In the genomic region with DNA sequence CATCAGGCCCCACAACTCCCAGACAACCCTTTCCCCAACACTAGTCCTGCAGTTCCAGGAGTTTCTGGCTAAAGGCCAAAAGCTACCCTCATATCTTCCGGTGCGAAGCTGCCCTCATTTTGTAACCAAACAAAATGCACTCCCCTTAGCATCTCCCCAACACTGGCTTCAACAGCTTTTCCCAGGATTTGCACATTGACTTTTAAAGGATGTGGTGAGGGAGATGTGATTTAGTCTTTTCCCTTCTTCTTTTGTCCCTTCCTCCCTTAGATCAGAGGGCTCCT, we compare ENCODE assay signal across 9 mouse cellular contexts. TPM values are rescaled to one million over a fixed set of nuclear protein-coding genes. Genes with fewer than 3 reads are reported as not detected.
DNase-seq lines count a peak whose midpoint lies in the region; ATAC-seq and TF ChIP-seq lines count a peak whose summit lies in the region.
"Had no signal": no experiment of that assay in that cellular context is flagged by ENCODE, and none has a peak within 500 bp of the region (broad histone marks: within the 10 kb centered on the region; RNA-seq: fewer than 3 reads in every experiment).

No protein-coding gene starts in this region.

- no peak for TF ChIP-seq CTCF in kidney, adult 2 months (conservative IDR thresholded peaks at IDR 0.05; ENCODE audit: insufficient read depth, insufficient read length, low read depth, low read length)

- H3K9ac ChIP-seq in heart, embryonic 15.5 days: no peak overlapping the region
- no peak overlapping the region for H3K9ac ChIP-seq in embryonic facial prominence, embryonic 15.5 days
- H3K9ac ChIP-seq in intestine, embryonic 15.5 days: no peak overlapping the region
- peak overlapping the region; percentile 88 for H3K9ac ChIP-seq in neural tube, embryonic 12.5 days

- 39% methylated on average over 2 of the region's 2 CpGs for WGBS in heart, embryonic 15.5 days
- 28% methylated on average over 2 of the region's 2 CpGs for WGBS in embryonic facial prominence, embryonic 15.5 days
- WGBS in intestine, embryonic 15.5 days: 38% methylated on average over 2 of the region's 2 CpGs
- WGBS in neural tube, embryonic 12.5 days: 30% methylated on average over 2 of the region's 2 CpGs
- 75% methylated on average over 2 of the region's 2 CpGs for WGBS in kidney, adult 2 months

- peaks cover 49% of the 10 kb centered on the region for H3K4me1 ChIP-seq in heart, embryonic 15.5 days (replicated peaks)
- peaks cover 40% of the 10 kb centered on the region for H3K4me1 ChIP-seq in embryonic facial prominence, embryonic 15.5 days
- peaks cover 32% of the 10 kb centered on the region for H3K4me1 ChIP-seq in intestine, embryonic 15.5 days (replicated peaks)
- peaks cover 37% of the 10 kb centered on the region for H3K4me1 ChIP-seq in neural tube, embryonic 12.5 days
- H3K4me1 ChIP-seq in kidney, adult 2 months (ENCODE audit: control insufficient read depth, insufficient read depth, low read length): peaks cover 9% of the 10 kb centered on the region; the same call in 1 of the 2 replicates

- H3K27me3 ChIP-seq in heart, embryonic 15.5 days: 0 out of 2 replicates have a peak, but pooled peaks cover 10% of the 10 kb centered on the region
- no peaks in the 10 kb centered on the region for H3K27me3 ChIP-seq in embryonic facial prominence, embryonic 15.5 days
- no peaks in the 10 kb centered on the region for H3K27me3 ChIP-seq in intestine, embryonic 15.5 days (replicated peaks)
- no peaks in the 10 kb centered on the region; the same call in 1 of the 2 replicates for H3K27me3 ChIP-seq in neural tube, embryonic 12.5 days (replicated peaks)
- no peaks in the 10 kb centered on the region for H3K27me3 ChIP-seq in kidney, adult 2 months (replicated peaks; ENCODE audit: control insufficient read depth, insufficient read depth, low read length)

- no peaks in the 10 kb centered on the region for H3K9me3 ChIP-seq in heart, embryonic 15.5 days (replicated peaks)
- H3K9me3 ChIP-seq in embryonic facial prominence, embryonic 15.5 days (replicated peaks): no peaks in the 10 kb centered on the region
- no peaks in the 10 kb centered on the region for H3K9me3 ChIP-seq in intestine, embryonic 15.5 days
- no peaks in the 10 kb centered on the region for H3K9me3 ChIP-seq in neural tube, embryonic 12.5 days

- no peak for DNase-seq in heart, adult 11 months
- no peak for DNase-seq in ovary, postnatal 10 days (ENCODE audit: low spot score)
- no peak for DNase-seq in kidney, adult 2 months
- DNase-seq: left cerebral cortex, postnatal 4 days had no signal

- H3K4me3 ChIP-seq in heart, embryonic 15.5 days: peak overlapping the region; percentile 79; the same call in 1 of the 2 replicates
- H3K4me3 ChIP-seq in embryonic facial prominence, embryonic 15.5 days (replicated peaks): peak overlapping the region; percentile 65
- no peak overlapping the region for H3K4me3 ChIP-seq in intestine, embryonic 15.5 days (replicated peaks)
- H3K4me3 ChIP-seq in neural tube, embryonic 12.5 days: peak overlapping the region; percentile 86
- no peak overlapping the region for H3K4me3 ChIP-seq in kidney, adult 2 months (ENCODE audit: insufficient read depth, low read depth, low read length)

- no peak for ATAC-seq in heart, embryonic 15.5 days (replicated peaks; ENCODE audit: insufficient number of reproducible peaks, insufficient read depth, low FRiP score, low read depth)
- ATAC-seq in embryonic facial prominence, embryonic 15.5 days (ENCODE audit: insufficient number of reproducible peaks, low FRiP score, low TSS enrichment, low read depth): no peak
- ATAC-seq in intestine, embryonic 15.5 days: no peak
- no peak for ATAC-seq in neural tube, embryonic 12.5 days (ENCODE audit: low FRiP score, low read depth)
- no peak for ATAC-seq in erythroblast, adult 5-6 weeks (replicated peaks; ENCODE audit: low FRiP score, poor library complexity, severe bottlenecking)

- H3K27ac ChIP-seq in heart, embryonic 15.5 days: no peak overlapping the region
- H3K27ac ChIP-seq in embryonic facial prominence, embryonic 15.5 days (replicated peaks): peak overlapping the region; percentile 68
- no peak overlapping the region for H3K27ac ChIP-seq in intestine, embryonic 15.5 days
- 0 out of 2 replicates have a peak overlapping the region, but pooled peaks have one; percentile 57 for H3K27ac ChIP-seq in neural tube, embryonic 12.5 days
- H3K27ac ChIP-seq in kidney, adult 2 months (ENCODE audit: insufficient read depth, low read depth, low read length): no peak overlapping the region

- peak overlapping the region; percentile 98 for H3K4me2 ChIP-seq in heart, embryonic 15.5 days
- peak overlapping the region; percentile 74 for H3K4me2 ChIP-seq in embryonic facial prominence, embryonic 15.5 days (replicated peaks)
- H3K4me2 ChIP-seq in intestine, embryonic 15.5 days (replicated peaks): peak overlapping the region; percentile 93
- H3K4me2 ChIP-seq in neural tube, embryonic 12.5 days (replicated peaks): peak overlapping the region; percentile 77

- H3K36me3 ChIP-seq in heart, embryonic 15.5 days: no peaks in the 10 kb centered on the region
- peaks cover 28% of the 10 kb centered on the region for H3K36me3 ChIP-seq in embryonic facial prominence, embryonic 15.5 days
- no peaks in the 10 kb centered on the region for H3K36me3 ChIP-seq in intestine, embryonic 15.5 days
- peaks cover 32% of the 10 kb centered on the region for H3K36me3 ChIP-seq in neural tube, embryonic 12.5 days
- no peaks in the 10 kb centered on the region for H3K36me3 ChIP-seq in kidney, adult 2 months (ENCODE audit: control insufficient read depth, insufficient read depth, low read length)

- TF ChIP-seq POLR2A in kidney, adult 2 months (IDR thresholded peaks at IDR 0.05; ENCODE audit: low read depth, low read length): no peak

RNA-seq across cellular contexts. Expression of a gene that starts 2.0 kb away (rescaled TPM):
- polyA plus RNA-seq in heart, embryonic 15.5 days (2015; fragmentation: Nextera tagmentation; extraction: Ambion mirVana): 2.0 and 3.5 TPM in 2 replicates
- 13.1 and 15.6 TPM in 2 replicates for polyA plus RNA-seq in embryonic facial prominence, embryonic 15.5 days (2015; fragmentation: Nextera tagmentation; extraction: Ambion mirVana)
- 4.3 and 4.8 TPM in 2 replicates for polyA plus RNA-seq in intestine, embryonic 15.5 days (2015; fragmentation: Nextera tagmentation; extraction: Ambion mirVana)
- 58.3 and 65.2 TPM in 2 replicates for polyA plus RNA-seq in neural tube, embryonic 12.5 days (2016; fragmentation: Nextera tagmentation; extraction: Ambion mirVana)
- total RNA-seq in erythroblast, adult 5-6 weeks (2015; ENCODE audit: low replicate concordance): not detected in 2 replicates
- not detected in 2 replicates for total RNA-seq in erythroblast, adult 5-6 weeks (2017; ENCODE audit: low replicate concordance)
- 8.0 and 8.5 TPM in 2 replicates for polyA plus RNA-seq in kidney, adult 2 months (2012; rRNA removed)

RNA-seq across cellular contexts. Expression of a gene that starts 20.1 kb away (rescaled TPM):
- 2.5 and 4.8 TPM in 2 replicates for polyA plus RNA-seq in heart, embryonic 15.5 days (2015; fragmentation: Nextera tagmentation; extraction: Ambion mirVana)
- polyA plus RNA-seq in embryonic facial prominence, embryonic 15.5 days (2015; fragmentation: Nextera tagmentation; extraction: Ambion mirVana): 6.6 and 7.6 TPM in 2 replicates
- 4.3 and 5.3 TPM in 2 replicates for polyA plus RNA-seq in intestine, embryonic 15.5 days (2015; fragmentation: Nextera tagmentation; extraction: Ambion mirVana)
- polyA plus RNA-seq in neural tube, embryonic 12.5 days (2016; fragmentation: Nextera tagmentation; extraction: Ambion mirVana): 2.7 and 3.3 TPM in 2 replicates
- total RNA-seq in erythroblast, adult 5-6 weeks (2015; ENCODE audit: low replicate concordance): 10.2 and 17.1 TPM in 2 replicates
- total RNA-seq in erythroblast, adult 5-6 weeks (2017; ENCODE audit: low replicate concordance): 6.0 and 12.4 TPM in 2 replicates
- 4.1 and 6.8 TPM in 2 replicates for polyA plus RNA-seq in kidney, adult 2 months (2012; rRNA removed)

RNA-seq across cellular contexts. Expression of a gene that starts 28.4 kb away (rescaled TPM):
- polyA plus RNA-seq in heart, embryonic 15.5 days (2015; fragmentation: Nextera tagmentation; extraction: Ambion mirVana): 9.4 and 10.4 TPM in 2 replicates
- polyA plus RNA-seq in embryonic facial prominence, embryonic 15.5 days (2015; fragmentation: Nextera tagmentation; extraction: Ambion mirVana): 16.9 and 17.4 TPM in 2 replicates
- 10.3 and 10.7 TPM in 2 replicates for polyA plus RNA-seq in intestine, embryonic 15.5 days (2015; fragmentation: Nextera tagmentation; extraction: Ambion mirVana)
- 24.5 and 24.8 TPM in 2 replicates for polyA plus RNA-seq in neural tube, embryonic 12.5 days (2016; fragmentation: Nextera tagmentation; extraction: Ambion mirVana)
- total RNA-seq in erythroblast, adult 5-6 weeks (2015; ENCODE audit: low replicate concordance): 7.7 and 12.1 TPM in 2 replicates
- total RNA-seq in erythroblast, adult 5-6 weeks (2017; ENCODE audit: low replicate concordance): 11.7 and 13.7 TPM in 2 replicates
- 10.2 and 11.3 TPM in 2 replicates for polyA plus RNA-seq in kidney, adult 2 months (2012; rRNA removed)

RNA-seq across cellular contexts. Expression of a gene that starts 28.5 kb away (rescaled TPM):
- polyA plus RNA-seq in heart, embryonic 15.5 days (2015; fragmentation: Nextera tagmentation; extraction: Ambion mirVana): 51.0 and 54.2 TPM in 2 replicates
- polyA plus RNA-seq in embryonic facial prominence, embryonic 15.5 days (2015; fragmentation: Nextera tagmentation; extraction: Ambion mirVana): 73.0 and 79.5 TPM in 2 replicates
- 57.0 and 62.3 TPM in 2 replicates for polyA plus RNA-seq in intestine, embryonic 15.5 days (2015; fragmentation: Nextera tagmentation; extraction: Ambion mirVana)
- 86.5 and 91.3 TPM in 2 replicates for polyA plus RNA-seq in neural tube, embryonic 12.5 days (2016; fragmentation: Nextera tagmentation; extraction: Ambion mirVana)
- 36.4 and 39.0 TPM in 2 replicates for total RNA-seq in erythroblast, adult 5-6 weeks (2015; ENCODE audit: low replicate concordance)
- total RNA-seq in erythroblast, adult 5-6 weeks (2017; ENCODE audit: low replicate concordance): 38.9 and 39.8 TPM in 2 replicates
- polyA plus RNA-seq in kidney, adult 2 months (2012; rRNA removed): 46.7 and 50.8 TPM in 2 replicates

RNA-seq across cellular contexts. Expression of a gene that starts 38.0 kb away (rescaled TPM):
- polyA plus RNA-seq in heart, embryonic 15.5 days (2015; fragmentation: Nextera tagmentation; extraction: Ambion mirVana): 1.4 and 2.1 TPM in 2 replicates
- polyA plus RNA-seq in embryonic facial prominence, embryonic 15.5 days (2015; fragmentation: Nextera tagmentation; extraction: Ambion mirVana): 1.7 and 3.8 TPM in 2 replicates
- 0.83 and 0.99 TPM in 2 replicates for polyA plus RNA-seq in intestine, embryonic 15.5 days (2015; fragmentation: Nextera tagmentation; extraction: Ambion mirVana)
- polyA plus RNA-seq in neural tube, embryonic 12.5 days (2016; fragmentation: Nextera tagmentation; extraction: Ambion mirVana): 1.3 and 1.6 TPM in 2 replicates
- not detected in 2 replicates for total RNA-seq in erythroblast, adult 5-6 weeks (2015; ENCODE audit: low replicate concordance)
- total RNA-seq in erythroblast, adult 5-6 weeks (2017; ENCODE audit: low replicate concordance): 0.17 and 3.3 TPM in 2 replicates
- 0.19 and 3.1 TPM in 2 replicates for polyA plus RNA-seq in kidney, adult 2 months (2012; rRNA removed)

Comparison
In these comparisons a context has a peak if more than half of its experiments do, and no peak if none do; other contexts are left out.
1. H3K27ac ChIP-seq: peak in embryonic facial prominence, embryonic 15.5 days (single experiment) and neural tube, embryonic 12.5 days (single experiment); none in heart, embryonic 15.5 days (single experiment), intestine, embryonic 15.5 days (single experiment) and kidney, adult 2 months (single experiment).
2. H3K4me3 ChIP-seq: peak in heart, embryonic 15.5 days (single experiment), embryonic facial prominence, embryonic 15.5 days (single experiment) and neural tube, embryonic 12.5 days (single experiment); none in intestine, embryonic 15.5 days (single experiment) and kidney, adult 2 months (single experiment).
3. Peak in every context shown above with its lines, with median percentiles within 50 percentile points of each other: H3K4me2 ChIP-seq.